Mouse (Mus musculus): ENCODE results near the gene Gm17482.
A peak's percentile ranks its signal among the peaks of the same experiment; 100 is the strongest.
"Not testable (repeated sequence)": the region's sequence is repeated elsewhere in the genome, so short reads cannot be mapped to it uniquely, and the experiment has no call there.

The Gm17482 gene

DNA sequence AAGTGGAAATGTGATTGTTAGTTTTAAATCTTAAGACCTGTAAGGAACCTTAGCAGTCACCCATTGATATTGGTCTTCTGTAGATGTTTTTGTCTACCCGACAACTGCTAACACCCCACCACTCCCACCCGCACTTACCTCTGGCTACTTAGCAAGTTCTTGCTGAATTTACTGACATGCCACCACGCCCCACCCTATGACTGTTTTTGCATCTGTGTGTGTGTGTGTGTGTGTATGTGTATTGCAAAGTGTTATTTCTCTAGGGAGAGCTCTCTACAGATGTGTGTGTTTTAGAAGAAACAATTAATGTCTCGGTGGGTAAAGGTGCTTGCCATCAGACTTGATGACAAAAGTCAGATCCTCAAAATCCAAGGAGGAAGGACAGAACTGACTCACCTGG, at the start of gene Gm17482:
Gene Gm17482, plus strand, starts transcription at position 301 of the 400 bp plus-strand sequence.
- DNase-seq = no peak

DNA sequence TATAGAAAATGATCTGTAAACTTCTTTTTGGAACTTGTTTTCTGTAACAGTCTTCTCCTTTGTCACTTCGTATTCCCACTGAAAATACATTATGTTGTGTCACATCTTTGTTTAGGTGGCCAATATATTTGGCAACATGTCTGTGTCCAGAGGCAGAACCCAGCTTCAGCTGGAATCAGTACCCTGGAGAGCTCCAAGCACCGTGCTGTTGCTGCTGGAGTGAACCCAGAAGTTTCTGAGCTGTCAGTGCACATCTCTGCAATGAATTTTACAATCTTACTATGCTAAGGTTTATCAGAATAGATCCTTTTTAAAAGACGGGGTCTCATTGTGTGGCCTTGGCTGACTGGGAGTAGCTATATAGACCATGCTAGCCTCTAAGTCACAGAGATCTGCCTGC, 48.3 kb upstream of the Gm17482 start:
- no peak for DNase-seq

DNA sequence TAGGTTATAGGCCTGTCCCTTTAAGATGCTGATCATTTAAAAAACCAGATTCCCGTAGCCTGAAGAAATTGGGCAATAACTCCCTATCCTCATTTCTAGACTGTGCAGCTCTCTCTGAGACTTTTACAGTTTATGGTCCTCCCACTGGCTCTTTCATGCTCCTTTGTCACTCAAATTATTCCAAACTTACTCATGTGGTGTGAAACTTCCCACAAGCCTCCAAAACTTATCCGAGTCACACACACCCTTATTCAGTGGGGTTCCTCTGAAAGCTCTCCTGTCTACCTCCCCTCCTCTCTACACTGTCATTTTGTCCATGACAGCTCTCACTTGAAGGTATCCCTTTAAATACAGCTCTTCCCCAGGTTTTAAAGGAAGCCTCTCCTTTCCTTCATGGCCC, 46.0 kb upstream of the Gm17482 start:
- no peak for DNase-seq

DNA sequence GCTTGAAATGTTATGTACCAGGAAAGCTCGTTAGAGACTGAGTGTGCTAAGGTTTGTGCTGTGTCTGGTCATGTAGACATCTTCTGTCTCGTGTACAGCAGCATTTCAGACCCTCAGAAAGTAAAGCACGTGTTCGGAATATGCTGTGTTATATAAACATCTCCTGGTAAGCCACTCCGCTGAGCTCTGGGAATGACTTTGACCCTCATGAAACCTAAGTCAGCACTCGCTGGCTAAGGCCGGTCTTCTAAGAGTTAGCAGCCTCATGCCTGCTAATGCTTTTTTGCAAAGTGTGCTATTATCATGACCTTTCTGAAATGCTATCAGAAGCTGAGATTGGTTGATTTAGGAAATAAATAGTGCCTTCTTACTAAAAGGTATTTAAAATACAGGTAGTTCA, 36.0 kb upstream of the Gm17482 start:
- DNase-seq = no peak

DNA sequence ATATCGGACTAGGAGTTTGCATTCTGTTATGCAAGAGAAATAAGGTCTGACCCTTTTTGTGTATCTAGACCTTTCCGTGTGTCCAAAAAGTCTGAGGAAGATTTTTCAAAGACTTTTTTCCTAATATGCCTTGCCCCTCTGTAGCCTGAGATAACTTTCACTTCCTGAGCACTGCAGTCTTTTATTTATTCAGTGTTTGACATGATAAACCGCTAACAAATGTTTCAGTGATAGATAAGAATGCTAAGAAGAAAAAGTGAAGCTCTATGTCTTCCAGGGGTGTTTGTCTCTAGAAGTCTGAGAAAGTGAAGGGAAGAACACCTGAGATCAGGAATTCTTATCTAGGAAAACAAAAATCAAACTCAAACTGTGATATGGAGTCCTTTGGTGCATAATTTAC, 26.4 kb upstream of the Gm17482 start:
- DNase-seq = no peak

DNA sequence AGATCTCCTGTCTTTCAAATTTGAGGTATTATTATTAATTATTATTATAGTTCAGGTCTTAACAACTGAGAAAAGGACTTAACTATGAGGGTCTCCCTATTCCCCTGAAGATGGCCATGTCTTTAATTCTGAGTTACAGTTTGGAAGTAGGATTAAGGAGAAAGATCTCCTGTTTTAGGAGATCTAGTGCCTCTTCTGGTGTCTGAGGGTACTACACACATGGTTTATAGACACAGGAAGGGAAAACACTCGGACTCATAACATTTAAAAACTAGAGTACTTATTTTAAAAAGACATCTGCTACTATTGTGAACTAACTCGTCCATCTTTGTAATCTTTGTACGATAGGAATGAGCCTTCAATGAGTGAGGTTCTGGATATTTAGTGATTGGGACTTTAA, 24.1 kb upstream of the Gm17482 start:
- DNase-seq = no peak

DNA sequence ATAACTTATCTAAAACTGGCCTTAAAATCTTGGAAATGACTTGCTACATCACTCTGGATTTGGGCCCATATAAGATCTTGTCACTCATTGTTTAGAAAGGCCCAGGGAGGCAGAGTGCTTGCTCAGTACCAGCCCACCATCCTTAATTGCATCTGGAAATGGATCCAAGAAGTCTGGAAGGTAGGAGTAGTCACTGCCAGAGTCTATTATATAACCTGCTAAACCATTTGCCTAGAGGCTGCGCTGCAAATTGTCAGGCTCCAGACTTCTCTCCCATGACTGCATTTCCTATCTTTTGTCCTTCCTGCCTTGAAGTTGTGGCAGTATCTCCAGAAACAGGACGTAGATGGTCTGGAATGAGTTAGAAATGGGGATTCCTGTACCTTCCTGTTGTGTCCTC, 17.0 kb upstream of the Gm17482 start:
- no peak for DNase-seq

DNA sequence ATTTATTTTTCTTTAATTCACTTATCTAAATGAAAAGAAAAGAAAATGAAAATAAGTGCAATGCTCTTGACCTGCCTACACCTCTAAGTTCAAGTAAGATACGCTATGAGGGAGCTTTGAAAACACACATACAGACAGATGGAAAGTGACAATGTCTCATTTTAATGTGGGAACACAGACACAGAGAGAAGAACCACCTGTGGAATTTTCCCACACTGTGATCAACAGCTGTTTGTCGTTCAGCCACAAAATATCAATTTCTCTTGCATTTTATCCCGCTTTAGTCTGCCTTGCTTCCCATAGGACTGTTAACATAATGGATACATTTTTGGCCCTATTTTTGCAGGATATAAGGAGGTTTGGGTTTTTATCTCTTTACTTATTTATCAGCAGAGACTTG, 16.3 kb upstream of the Gm17482 start:
- DNase-seq = no peak

DNA sequence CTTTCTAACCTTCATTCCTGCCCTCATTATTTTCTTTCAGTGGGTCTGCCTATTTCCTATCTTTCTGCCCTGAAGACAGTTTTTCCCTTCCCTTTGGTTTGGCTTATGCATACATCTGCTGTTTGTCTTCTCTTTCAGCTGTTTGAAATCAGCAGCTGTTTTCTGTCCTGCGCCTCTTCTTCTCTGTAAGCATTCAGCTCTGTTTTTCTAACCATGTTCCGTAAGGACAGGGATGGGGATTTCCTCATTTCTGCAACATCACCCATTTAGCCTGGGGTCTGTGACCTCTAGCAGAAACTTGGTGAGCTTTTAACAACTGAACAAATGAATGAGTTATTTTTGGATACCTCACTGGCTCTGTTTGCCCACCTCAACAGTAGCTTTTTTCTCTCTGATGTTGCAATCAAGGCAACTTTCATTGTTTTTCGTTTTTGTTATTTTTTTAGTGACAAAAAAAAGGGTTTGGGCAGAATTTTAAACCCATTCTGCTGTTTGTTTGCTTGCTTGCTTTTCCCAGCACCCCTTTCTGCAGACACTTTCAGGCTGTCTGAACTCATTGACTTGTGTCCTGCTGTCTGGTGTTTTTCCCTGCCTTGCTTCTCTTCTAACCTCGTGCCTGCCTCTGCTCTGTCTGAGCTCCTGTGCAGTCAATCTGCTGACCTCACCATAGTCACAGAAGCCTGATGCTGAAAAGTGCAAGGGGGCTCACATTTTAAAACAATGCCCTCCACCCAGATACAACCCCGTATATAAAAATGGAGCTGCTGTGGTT, 14.8 kb upstream of the Gm17482 start:
- DNase-seq = no peak

DNA sequence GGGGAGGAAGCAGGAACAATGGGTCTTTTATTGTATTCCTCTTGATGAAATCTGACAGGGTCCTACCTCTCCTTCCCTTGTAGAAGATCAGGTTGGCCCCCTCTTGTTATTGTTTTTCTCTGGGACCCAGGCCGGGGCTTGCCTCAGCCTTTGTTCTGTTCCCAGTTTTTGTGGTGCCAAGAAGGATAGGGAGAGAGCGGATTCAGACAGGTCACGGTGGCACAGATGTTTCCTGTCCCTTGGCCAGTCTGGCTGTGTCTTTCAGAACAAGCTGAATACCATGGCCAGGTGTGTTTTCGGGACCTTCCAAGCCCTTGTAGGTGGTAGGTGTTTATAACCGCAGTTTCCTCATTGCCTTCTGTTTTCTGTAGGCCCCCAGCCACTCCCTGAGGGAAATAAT, 14.0 kb upstream of the Gm17482 start:
- no peak for DNase-seq

DNA sequence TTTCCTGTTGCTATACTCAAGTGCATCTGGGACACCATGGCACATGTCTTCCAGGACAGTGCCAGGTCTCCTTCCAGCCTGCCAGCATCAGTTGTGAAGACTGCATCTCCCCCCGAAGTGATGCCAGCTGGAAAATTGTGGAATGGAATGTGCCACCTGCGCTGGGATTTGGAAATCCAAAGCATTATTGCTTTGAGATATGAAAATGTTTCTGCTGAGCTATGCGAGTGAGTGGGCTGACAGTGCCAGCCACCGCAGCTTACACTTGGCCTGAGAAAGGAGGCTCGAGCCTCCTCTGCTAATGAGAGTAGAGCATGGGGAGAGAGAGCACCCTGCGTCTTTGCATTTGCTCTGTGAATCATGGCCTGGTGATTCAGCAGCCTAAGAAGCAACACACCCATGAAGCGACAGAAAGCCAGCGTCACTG, 5.9 kb upstream of the Gm17482 start:
- no peak for DNase-seq

DNA sequence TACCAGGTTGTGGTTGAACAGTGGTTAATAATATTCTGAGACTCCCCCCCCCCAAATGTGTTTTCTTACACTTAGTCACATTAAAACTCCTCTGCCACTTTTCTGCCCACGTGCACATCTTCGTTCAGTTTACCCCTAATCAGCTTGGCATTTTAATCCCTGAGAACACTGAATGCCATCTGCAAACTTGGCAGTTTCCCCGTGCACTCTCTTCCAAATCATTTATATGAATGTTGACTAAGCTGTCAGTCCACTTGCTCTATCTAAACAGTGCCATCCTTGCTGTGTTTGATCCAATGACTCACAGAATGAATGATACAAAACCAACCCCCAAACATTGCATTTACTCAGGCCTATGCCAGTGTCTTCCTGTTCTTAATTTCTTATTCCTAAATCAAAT, 1.6 kb upstream of the Gm17482 start:
- DNase-seq = no peak

DNA sequence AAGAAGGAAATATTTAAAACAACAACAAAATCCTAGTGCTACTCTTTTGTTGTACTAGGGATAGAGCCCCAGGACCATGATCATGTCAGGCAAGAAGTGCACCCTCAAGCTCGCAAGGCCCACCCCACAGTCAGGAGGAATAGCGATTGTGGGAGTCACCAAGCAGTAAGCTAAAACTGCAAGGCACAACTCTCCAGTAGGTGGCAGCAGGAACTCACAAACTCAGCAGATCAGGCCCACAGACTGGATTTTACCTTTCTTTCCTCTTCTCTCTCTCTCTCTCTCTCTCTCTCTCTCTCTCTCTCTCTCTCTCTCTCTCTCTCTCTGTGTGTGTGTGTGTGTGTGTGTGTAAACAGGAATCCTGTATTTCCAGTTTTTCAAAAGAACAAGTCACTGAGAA, 386 bp downstream of the Gm17482 start:
- DNase-seq = peak; percentile 82

DNA sequence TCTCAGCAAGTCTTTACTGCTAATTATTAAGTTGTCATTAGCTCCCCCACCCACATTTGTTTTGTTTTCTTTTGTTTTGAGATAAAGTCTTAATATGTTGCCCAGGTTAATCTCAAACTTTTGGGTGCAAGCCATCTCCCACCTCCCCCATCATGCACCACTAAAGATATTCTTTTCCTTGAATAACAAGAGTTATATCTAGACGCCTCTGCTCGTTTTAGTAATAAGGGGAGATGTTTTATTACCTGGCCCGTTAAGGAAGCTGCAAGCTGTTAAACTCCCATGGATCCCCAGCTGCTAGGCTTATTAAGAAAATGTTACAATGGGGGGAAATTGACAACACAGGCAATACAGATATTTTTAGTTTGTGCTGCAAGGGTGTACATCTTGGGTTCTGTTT, 3.4 kb downstream of the Gm17482 start:
- no peak for DNase-seq

DNA sequence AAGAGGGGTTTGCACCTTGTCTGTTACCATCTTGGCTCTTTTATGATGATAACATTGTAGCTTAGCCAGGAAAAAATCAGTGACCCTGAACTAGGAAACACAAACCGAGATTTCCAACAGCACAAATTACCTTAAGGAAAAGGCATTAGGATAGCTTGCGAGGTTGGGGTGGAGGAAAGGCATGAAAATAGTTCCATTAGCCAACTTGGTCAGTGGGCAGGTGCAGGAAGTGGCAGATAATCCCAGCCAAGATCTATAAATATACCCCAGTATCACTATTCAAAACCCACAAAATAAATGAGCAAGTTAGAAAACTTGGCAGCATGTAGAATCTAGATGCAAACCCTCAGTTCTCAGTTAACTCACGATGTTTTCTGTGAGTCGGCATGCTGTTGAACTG, 4.7 kb downstream of the Gm17482 start:
- no peak for DNase-seq

DNA sequence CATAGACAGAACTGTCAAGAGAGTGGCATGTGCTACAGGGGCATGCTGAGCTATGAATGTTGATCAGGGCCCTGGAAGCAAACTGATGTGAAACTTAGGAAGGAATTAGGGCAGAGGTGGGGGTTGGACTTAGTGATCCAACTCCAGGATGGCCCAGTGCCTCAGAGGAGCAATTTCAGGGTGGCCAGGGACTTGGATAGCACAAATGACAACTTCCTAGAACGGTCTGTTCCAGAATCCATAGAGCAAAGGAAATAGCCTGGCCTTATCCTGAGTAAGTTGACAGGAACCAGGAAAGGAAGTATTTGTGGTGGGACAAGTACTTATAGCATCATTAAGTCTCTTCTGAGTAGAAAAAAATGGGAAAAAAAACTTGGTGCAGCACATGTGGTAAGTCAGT, 5.4 kb downstream of the Gm17482 start:
- DNase-seq = no peak

DNA sequence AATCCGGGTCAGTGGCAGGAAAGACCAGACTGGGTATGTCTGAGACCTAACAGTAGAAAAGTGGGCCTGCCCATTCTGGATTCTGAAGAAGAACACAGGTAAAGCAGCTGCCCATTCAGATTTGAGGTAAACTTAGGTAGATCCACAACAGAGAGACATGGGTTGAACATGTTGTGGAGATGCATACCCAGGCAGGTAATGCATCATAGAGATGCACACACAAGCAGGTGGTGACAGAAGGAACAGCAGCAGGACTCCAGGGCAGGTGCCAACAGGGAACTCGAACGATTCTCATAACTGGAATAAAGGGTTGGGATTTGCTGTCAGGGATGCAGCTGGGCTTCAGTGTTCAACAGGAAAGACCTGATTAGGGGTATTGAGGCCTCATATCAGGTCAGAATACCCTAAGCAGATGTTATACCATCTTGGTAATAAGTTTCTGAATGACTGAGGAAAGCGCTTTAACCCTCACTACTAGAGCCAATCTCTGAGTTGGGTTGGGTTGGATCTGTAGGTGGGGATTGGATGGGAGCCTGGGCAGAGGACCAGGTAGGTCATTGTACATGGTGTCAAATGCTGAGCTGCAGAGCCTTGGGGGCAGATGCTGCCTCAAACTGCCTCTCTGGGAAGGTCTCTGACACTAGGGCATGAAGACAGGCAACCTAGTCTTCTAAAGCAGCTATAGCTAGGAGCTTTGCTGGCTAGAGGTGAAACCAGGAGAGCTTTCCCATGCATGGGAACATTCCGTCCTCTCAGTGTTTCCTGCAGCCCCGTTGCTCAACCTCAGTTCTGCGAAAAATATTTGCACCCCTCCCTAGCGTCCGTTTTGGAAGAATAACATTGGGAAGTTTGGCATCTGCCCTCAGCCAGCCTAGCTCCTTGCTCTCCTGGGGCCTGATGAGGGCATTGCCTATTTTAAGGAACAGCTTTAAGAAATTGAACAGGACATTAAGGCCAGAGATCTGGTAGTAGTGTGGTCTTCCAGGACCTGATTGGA, 11.2 kb downstream of the Gm17482 start:
- DNase-seq = no peak

DNA sequence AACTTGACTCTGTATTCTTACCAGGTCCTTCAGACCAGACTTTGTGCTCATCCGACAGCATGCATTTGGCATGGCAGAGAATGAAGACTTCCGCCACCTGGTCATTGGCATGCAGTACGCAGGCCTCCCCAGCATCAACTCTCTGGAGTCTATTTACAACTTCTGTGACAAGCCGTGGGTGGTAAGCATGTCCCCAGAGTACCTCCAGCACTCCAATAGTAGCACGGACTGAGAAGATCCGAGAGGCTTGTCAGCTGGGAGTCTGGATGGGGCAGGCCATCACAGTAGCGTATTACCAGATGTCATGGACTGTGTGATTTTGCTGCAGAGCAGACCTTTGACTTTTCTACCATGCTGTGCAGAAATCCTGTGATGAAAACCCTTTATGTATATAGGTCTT, 12.2 kb downstream of the Gm17482 start:
- DNase-seq = no peak

DNA sequence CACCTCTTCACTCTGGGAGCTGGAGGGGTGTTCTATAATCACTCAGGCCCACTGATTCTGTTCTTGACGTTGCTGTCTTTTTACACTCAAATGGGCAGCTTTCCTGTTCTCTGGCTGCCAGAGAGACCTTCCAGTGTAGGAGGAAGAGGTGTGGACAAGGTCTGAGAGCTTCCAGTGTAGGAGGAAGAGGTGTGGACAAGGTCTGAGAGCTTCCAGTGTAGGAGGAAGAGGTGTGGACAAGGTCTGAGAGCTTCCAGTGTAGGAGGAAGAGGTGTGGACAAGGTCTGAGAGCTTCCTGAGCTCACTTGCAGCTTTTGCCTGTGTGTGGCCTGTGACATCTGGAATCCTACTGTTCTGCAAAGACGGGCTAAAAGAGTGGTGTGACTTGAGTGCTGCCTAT, 13.3 kb downstream of the Gm17482 start:
- DNase-seq = not testable (repeated sequence)

DNA sequence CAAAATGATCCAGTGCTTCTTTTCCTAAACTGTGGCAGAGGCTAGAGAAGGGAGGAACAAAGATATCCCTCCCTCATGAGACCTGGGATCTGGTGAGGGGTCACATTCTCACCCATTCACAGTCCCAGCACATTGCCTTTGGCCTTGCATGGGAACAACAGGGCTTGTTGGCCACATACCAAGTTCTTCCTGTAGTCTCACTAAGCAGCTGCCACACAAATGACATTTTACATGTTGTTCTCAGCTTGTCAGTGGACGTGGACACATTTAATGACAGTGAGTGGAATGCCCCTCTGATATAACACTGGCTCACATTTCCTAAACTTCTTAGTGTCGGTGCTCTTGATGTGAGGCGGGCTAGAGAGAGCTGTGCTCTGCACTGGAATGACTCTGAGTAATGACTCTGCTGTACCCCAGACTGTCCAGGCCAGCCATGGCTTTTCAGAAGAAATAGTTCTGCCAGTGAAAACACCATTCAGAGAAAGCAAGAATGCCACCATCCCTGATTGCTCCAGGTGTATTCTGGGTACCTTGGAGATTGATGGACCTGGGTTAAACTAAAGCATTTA, 14.1 kb downstream of the Gm17482 start:
- DNase-seq = no peak

DNA sequence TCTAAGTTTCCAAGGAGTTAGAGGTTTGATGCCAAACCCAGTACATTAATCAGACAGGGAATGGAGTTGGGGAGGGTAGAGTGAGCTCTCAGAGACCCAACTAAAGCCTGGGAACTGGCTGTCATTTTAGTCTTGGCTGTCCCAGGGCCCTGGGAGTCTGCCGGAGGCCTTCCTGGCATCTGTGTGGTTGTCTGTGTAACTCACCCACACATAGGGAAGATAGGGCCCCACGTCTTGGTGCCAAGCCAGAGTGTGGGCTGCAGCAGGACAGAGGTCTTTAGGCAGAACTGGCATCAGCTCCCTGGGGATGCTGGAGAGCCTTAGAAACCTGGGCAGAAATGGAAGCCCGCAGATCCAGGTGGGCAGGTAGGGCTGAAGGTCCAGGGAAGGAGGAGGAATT, 14.8 kb downstream of the Gm17482 start:
- DNase-seq = no peak

DNA sequence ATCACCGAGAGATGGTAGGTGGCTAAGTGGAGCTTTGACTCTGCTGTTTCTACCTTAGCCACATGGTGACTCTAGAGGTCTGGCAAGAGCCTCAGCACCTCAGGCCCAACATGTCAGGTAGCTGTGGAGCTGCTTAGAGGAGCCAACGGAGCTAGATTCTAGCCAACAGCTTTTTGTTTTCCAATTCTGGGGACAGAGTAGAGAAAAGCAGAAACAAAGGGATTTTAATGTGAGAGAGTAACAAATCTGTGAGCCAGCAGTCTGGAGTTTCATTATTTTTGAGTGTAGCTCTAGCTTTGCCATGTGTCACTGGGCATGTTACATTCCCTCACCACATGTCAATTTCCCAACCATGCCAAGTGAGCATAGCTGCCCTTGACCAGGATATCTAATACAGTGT, 17.1 kb downstream of the Gm17482 start:
- DNase-seq = no peak

DNA sequence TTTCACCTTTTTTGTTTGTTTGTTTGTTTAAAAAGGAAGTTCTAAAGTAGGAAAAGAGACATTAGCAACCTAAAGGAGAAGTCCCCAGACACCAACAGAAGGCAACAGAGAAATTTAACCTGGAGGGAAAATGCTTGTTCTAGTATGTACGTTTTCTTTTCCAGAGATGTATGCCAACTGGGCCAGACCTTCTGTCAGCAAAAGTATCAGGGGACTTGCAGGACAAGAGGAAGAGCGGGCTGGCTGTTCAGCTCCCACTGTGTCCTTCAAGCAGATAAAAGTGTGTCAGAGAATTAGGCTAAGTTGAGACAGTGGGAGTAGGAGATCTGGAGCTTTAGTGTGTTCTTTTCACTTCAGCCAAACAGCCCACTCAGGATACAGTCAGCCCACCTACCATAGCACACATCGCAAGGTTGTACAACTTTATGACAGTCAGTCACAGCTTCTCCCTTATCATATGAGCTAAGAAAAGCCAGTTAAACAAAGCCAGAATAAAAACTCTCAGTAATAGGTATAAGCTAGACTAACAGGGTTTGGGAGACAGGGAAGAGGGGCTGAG, 18.4 kb downstream of the Gm17482 start:
- no peak for DNase-seq

All from right cerebral cortex, postnatal 4 days (tissue).